Comparison of ENCODE assay signal across 15 mouse cellular contexts in genomic region chr11:79787766-79788165, GRCm38 (mm10).
DNase-seq lines count a peak whose midpoint lies in the region; ATAC-seq and TF ChIP-seq lines count a peak whose summit lies in the region.
"Had no signal": no experiment of that assay in that cellular context is flagged by ENCODE, and none has a peak within 500 bp of the region (broad histone marks: within the 10 kb centered on the region; RNA-seq: fewer than 3 reads in every experiment).

No protein-coding gene starts in this region.

- H3K4me2 ChIP-seq in stomach, embryonic 15.5 days: no peak overlapping the region
- H3K4me2 ChIP-seq in stomach, postnatal 0 days (replicated peaks; ENCODE audit: low read depth): no peak overlapping the region

- H3K4me3 ChIP-seq in stomach, embryonic 15.5 days (replicated peaks): no peak overlapping the region
- H3K4me3 ChIP-seq in stomach, postnatal 0 days (ENCODE audit: low read depth, low read length): no peak overlapping the region

- no peaks in the 10 kb centered on the region for H3K36me3 ChIP-seq in stomach, embryonic 15.5 days
- no peaks in the 10 kb centered on the region for H3K36me3 ChIP-seq in stomach, postnatal 0 days (ENCODE audit: control insufficient read depth, insufficient read depth, low read length)

- no peak overlapping the region for H3K9ac ChIP-seq in stomach, embryonic 15.5 days
- H3K9ac ChIP-seq in stomach, postnatal 0 days (ENCODE audit: low read length): no peak overlapping the region

- intact Hi-C loops in left cerebral cortex, postnatal 36 days (cut with DNase I): no loop called here

- no peak for TF ChIP-seq EP300 in stomach, postnatal 0 days (optimal IDR thresholded peaks at IDR 0.05)

- no peaks in the 10 kb centered on the region for H3K9me3 ChIP-seq in stomach, embryonic 15.5 days
- no peaks in the 10 kb centered on the region for H3K9me3 ChIP-seq in stomach, postnatal 0 days (ENCODE audit: control insufficient read depth, low read length)

- WGBS in stomach, embryonic 15.5 days: 71% methylated on average over 1 of the region's 1 CpGs
- 76% methylated on average over 1 of the region's 1 CpGs for WGBS in stomach, postnatal 0 days

- H3K27me3 ChIP-seq in stomach, embryonic 15.5 days (replicated peaks): no peaks in the 10 kb centered on the region
- no peaks in the 10 kb centered on the region for H3K27me3 ChIP-seq in stomach, postnatal 0 days (ENCODE audit: control insufficient read depth, insufficient read depth, low read length)

- H3K27ac ChIP-seq in stomach, embryonic 15.5 days: peak overlapping the region; percentile 5; the same call in 1 of the 2 replicates
- no peak overlapping the region for H3K27ac ChIP-seq in stomach, postnatal 0 days (replicated peaks)
- H3K27ac ChIP-seq: macrophage had no signal

- peak; percentile 43 to 47 for DNase-seq in kidney, adult 8-10 months
- DNase-seq in kidney, adult 11 months: no peak
- no peak for DNase-seq in stomach, postnatal 0 days (ENCODE audit: low spot score)
- peak; percentile 69 for DNase-seq in kidney, postnatal 14 days
- DNase-seq in left cerebral cortex, postnatal 36 days (ENCODE audit: low spot score in 2 of 2): no peak
- DNase-seq: adrenal gland, adult 8-10 months; cerebellum, adult 9-10 months; heart, postnatal 14 days; left cerebral cortex, postnatal 4 days; right cerebral cortex, postnatal 14 days; thymus, postnatal 14 days had no signal

- peaks cover 34% of the 10 kb centered on the region for H3K4me1 ChIP-seq in stomach, embryonic 15.5 days
- H3K4me1 ChIP-seq in stomach, postnatal 0 days (replicated peaks; ENCODE audit: control insufficient read depth, insufficient read depth): peaks cover 16% of the 10 kb centered on the region

- ATAC-seq in stomach, embryonic 15.5 days (ENCODE audit: insufficient read depth, low FRiP score, low read depth): no peak
- no peak for ATAC-seq in stomach, postnatal 0 days (ENCODE audit: low FRiP score, low TSS enrichment)
- no peak for ATAC-seq in granulocyte monocyte progenitor cell, adult 5-6 weeks (replicated peaks; ENCODE audit: poor library complexity, severe bottlenecking)
- ATAC-seq: inflammation-experienced regulatory T-cells, adult 6 months had no signal

- no peak for TF ChIP-seq CTCF in stomach, postnatal 0 days (IDR thresholded peaks at IDR 0.05; ENCODE audit: low read depth)

Comparison
In these comparisons a context has a peak if more than half of its experiments do, and no peak if none do; other contexts are left out.
1. DNase-seq: peak in kidney, adult 8-10 months (2 of 2) and kidney, postnatal 14 days (single experiment); none in kidney, adult 11 months (single experiment), stomach, postnatal 0 days (single experiment) and left cerebral cortex, postnatal 36 days (0 of 2).